Mouse (Mus musculus): ENCODE measurements around the gene Fbxw8.

- TF ChIP-seq CTCF (IDR thresholded peaks at IDR 0.05; ENCODE audit: low read depth, low read length) (no peak), POLR2A (IDR thresholded peaks at IDR 0.05; ENCODE audit: extremely low read depth, insufficient read depth, low read length) (no peak)
These were observed 103.1 kb downstream of the Fbxw8 start for GRCm38 (mm10) chr5:118051981-118052662.
